Mouse (Mus musculus) adrenal gland, postnatal 36 days (tissue): ENCODE data around the gene Gipc3. TPM values are rescaled to one million over a fixed set of nuclear protein-coding genes. Genes with fewer than 3 reads are reported as not detected.

Experiments
- DNase-seq, 2 experiments: peaks; one replicate each; pipeline ENCODE4 v3.0.0; 2021; ENCODE audit warnings: mixed read lengths in 1 of 2
- long read RNA-seq, 2 experiments: library from polyadenylated mRNA; stranded (forward); transcript quantifications; one replicate each; pipeline ENCODE4 v2.0.0; 2021; ENCODE audit warnings: borderline sequencing depth in 2 of 2
- total RNA-seq, 2 experiments: library from RNA; stranded (reverse); gene quantifications; 2 replicates each; pipeline ENCODE4 v1.2.3; 2021

The Gipc3 gene
- total RNA-seq = 1 to 10 TPM; 3.5 to 7.7 TPM
- long read RNA-seq, experiment 1, partial matches to known transcripts = 0 of 2 reads
- long read RNA-seq, experiment 1, other reads (novel, unspliced or antisense) = 2 of 2 reads
- long read RNA-seq, experiment 2, partial matches to known transcripts = 0 of 1 reads
- long read RNA-seq, experiment 2, other reads (novel, unspliced or antisense) = 1 of 1 reads

DNA sequence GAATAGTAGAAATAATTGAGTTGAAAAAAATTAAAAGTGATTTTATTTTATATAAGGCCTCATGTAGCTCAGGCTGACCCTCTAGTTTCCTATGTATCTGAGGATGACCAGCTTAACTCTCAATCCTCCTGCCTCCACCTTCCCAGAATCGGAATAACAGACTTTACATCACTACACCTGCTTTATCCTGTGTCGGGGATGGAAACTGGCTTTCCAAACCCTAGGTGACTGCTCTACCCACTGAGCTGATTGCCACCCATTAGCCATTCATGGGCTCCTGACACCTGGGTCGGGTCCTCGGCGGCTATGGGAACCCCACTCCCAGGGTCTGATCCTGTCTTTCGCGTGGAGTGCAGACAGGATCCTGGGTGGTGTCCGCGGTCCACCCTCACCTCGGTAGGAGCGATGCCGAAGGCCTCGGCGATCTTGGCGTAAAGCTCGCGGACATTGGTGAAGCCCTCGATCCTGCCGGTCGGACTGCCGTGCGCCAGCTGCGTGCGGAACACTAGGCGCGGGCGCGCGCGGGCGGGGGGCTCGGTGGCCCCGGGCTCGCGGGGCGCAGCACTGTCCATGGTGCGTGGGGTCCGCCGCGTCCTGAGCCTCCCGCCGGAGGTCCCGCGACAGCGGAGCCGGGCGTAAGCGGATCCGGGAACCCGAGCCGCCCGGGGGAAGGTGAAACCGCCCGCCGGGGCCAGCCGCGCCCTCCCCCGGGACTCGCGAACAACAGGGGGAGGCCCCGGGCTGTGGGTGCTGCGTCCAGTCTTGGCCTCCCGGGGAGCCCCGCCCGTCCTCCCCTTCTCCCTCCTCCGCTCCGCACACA lies at the start of gene Gipc3:
TSS of gene Gipc3 (minus strand) at position 581 of the 820 bp plus-strand sequence.
- DNase-seq = peak; percentile 62 to 74

DNA sequence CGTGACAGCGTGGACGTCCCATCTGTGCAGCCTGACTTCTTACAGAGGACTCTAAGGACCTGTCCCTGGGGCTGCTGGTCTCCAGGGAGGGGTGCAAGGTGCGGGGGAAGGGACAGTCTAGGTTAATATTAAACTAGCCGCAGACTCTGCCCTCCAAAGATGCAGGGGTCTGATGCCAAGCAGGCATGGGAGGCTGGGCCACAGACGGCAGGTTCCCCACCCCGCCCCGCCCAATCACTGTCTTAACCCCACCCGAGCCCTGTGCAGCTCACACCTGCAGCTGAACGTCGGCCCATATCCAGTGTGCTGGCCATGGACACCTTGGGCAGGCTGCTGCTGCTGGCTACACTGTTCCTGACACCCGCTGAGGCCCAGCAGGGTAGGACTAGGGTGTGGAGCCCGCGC lies 49.7 kb upstream of the Gipc3 start, which contains the start of gene Smim24:
TSS of gene Smim24 (plus strand) at position 271 of the 405 bp plus-strand sequence.
- no peak for DNase-seq

DNA sequence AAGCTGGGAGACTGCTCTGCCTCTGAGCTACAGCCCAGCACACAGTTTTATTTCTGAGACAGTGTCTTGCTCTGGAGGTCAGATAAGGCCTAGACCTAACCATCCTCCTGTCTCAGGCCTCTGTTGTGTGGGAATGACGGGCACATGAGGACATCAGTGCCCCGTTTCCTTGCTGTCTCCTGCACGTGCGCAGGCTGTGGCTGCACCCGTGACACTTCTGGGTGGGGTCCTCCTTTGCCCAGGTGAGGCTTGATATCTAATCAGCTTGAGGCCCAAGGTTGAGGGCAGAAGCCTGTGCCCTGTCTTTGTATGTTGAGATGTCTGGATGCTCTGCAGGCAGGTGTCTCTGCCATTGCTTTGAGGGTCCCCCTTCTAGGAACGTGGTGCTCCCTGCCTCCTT lies 49.2 kb upstream of the Gipc3 start:
- no peak for DNase-seq

DNA sequence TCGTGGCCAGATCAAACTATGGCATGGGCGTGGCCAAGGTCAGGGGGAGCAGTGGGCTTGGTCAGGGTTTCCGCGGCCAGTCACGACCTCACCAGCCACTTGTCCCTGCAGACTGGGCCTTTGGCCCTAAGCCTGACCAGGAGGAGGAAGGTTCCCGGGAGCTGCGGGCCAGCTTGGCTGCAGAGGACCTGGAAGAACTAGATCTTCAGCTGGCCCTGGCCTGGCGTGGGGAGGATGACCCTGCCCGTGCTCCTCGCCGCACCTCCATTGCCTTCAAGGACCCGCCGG lies 47.6 kb upstream of the Gipc3 start:
- DNase-seq = no peak

DNA sequence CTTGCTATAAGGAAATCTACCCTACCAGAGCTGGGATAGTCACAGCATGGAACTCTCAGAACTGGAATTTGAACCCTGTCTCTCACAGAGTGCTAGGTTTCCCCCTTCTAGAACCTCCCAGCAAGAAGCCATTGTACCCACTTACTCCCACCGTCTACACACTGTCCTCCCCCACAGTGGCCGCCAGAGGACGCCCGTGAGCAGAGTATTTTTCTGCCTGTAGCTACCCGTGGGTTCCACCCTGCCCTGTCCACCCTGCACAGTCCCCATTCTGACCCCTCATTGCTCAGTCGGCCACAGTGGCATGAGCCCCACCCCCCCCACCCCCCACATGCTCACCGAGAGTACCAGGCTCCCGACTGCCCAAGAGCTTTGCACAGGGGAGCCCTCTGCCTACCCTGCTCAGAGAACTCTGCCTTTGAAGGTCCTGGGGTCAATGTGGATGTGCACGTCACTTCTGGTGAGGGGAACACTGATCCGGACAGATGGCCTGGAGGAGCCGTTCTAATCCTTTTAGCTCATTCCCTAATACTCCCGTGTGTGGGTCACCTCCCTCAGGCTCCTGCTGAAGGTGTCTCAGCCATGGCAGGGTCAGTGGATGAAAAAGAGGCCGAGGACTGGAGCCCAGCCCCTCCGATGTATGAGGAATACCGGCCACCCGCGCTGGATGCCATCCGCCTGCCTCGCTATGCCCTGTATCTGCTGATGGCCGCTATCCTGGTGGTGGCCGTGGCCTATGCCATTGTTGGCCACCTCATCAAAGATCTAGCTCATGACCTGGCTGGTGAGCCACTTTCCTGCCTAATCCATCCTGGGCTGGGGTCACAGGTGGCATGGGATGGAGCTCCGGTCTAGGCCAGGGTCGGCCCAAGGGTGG lies 47.0 kb upstream of the Gipc3 start:
- DNase-seq = peak; percentile 82

DNA sequence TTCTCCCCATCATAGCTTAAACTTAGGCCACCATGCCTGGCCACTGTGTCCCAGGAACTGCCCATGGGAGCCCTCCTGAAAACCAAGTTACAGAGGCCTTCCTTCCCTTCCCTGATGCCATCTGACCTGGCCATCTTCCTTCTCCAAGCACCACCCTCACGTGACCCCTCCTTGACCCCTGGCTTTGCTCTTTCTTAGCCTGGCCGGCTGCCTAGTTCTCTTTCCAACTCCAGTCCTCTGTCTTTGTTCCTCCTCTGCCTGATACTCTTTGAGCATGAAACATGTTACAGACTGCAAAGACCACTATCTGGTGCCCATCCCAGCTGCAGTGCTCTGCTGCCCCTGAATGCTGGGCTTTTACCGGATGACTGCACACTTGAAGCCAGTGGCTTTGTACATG lies 46.3 kb upstream of the Gipc3 start:
- peak; percentile 72 to 79 for DNase-seq

DNA sequence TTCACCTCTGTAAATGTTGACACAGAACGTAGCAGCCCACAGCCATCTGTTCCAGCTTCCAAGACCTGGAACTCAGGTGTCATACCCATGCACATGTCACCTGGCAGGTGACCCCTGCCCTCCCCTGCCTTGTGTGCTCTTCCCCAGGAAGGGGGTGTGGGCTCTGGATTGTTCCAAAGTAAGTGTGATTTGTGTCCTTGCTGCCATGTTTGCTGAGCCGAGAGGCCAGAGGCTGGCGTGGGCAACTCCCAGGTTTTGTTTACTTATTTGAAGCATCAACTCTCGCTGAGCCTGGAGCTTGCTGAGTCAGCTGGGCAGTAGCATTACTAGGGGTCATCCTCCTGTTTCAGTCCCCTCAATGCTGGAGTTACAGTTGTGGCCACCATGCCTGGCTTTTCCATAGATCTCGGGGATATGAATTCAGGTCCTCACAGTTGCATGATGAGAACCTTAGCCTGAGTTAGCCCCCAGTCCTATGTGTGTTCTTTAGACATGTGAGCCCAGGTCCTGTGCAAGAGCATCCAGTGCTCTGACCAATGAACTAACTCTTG lies 45.5 kb upstream of the Gipc3 start, which contains the start of gene Gm48552:
TSS of gene Gm48552 (plus strand) at position 501 of the 551 bp plus-strand sequence.
- no peak for DNase-seq

DNA sequence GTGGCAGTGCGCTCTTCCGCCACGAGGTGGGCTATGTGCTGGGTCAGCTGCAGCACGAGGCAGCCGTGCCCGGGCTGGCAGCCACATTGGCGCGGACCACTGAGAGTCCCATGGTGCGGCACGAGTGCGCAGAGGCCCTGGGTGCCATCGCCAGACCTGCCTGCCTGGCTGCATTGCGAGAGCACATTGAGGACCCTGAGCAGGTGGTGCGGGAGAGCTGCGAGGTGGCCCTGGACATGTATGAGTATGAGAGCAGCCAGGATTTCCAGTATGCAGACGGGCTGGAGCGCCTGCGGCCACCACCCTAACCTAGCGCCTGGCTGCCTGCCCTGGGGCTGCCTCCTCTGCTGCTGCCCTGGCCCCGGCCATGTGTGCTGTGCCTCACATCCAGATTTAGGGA lies 44.6 kb upstream of the Gipc3 start:
- no peak for DNase-seq

DNA sequence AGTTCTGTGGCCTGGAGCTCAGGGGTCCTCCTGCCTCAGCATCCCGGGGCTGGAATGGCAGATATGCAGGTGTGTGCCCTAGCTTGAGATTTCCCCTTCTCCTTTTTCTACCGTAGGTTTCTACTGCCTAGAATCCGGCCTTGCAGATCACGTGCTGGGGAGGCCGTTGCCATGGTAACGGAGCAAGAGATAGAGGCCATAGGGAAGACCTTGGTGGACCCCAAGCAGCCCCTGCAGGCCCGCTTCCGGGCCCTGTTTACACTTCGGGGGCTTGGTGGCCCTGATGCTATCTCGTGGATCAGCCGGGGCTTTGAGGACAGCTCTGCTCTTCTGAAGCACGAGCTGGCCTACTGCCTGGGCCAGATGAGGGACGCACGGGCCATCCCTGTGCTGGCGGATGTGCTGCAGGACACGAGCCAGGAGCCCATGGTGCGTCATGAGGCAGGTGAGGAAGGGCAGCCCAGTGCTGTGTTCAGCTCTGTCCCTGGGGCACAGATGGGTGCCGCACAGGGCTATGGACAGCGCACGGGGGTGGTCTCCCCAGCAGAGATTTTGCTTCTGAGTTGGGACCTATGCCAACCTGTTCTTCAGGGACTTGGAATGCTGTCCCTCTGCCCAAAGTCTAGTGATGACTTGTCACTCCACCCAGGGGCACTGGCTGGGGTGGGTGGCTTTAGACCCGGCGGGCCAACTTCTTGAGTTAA lies 42.7 kb upstream of the Gipc3 start:
- DNase-seq = no peak

DNA sequence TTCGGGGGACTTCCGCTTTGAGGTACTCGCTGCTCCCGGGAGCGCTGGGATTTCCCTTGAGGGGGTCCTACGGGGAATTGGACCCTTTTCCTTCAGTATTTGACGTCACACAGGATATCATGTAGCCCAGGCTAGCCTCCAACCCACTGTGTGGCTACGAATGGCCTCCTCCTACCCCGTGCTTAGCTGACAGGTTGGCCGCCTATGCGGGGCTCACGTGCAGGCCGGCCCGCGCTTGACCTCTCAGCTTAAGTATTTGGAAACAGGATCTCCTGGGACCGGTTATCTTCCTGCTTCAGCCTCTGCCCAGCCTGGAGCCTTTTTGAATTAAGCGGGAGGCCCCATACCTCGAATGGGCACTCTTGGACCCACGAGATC lies 41.5 kb upstream of the Gipc3 start:
- DNase-seq = no peak

DNA sequence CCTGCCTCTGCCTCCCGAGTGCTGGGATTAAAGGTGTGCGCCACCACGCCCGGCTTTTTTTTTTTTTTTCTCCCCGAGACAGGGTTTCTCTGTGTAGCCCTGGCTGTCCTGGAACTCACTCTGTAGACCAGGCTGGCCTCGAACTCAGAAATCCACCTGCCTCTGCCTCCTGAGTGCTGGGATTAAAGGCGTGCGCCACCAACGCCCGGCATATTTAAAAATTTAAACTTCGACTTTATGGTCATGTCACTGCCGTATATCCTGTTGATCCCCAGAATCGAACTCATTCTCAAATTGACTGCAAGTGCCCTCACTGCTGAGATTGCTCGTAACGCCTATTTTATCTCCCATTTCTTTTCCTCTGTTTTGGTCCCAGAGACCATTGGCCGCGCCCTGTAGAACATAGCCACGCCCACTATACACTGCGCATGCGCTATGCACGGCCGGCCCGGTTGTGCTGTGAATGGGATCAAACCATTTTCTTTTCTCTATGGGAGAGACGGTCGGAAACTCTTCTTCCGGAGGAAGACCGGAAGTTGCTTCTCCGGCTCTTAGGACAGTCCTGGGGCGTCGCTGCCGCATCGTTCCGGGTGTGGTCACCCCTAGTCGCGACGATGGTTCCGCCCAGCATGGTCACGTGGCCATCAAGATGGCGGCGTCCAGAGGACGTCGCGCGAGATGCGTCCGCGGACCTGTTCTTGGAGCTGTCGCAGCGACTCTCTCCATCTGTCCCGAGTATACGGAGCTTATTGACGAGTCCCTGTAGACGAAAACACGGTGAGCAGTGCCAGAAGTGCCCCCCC lies 40.9 kb upstream of the Gipc3 start, which contains the start of the genes Dohh and Gm48551:
TSS of gene Dohh (plus strand) at position 627 of the 803 bp plus-strand sequence.
TSS of gene Gm48551 (plus strand) at position 665 of the 803 bp plus-strand sequence.
- peak; percentile 98 to 99 for DNase-seq

DNA sequence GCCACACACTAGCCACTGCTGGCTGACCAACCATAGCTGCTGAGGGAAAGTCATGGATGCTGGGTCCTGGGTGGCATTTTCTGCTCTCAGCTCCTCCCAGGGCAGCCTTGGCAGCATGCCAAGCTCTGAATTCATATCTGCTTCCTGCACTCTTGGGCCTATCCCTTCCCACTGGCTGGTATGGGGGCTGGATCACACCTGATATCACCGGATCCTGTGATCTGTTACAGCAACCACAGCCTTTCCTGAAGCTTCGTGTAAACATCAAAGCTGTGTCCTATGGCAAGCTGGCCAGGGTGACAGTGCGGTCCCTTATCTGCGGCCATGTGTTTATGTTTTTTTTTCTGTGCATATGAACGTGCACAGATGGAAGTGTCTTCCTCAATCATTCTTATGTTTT lies 39.0 kb upstream of the Gipc3 start:
- peak; percentile 51 to 61 for DNase-seq

DNA sequence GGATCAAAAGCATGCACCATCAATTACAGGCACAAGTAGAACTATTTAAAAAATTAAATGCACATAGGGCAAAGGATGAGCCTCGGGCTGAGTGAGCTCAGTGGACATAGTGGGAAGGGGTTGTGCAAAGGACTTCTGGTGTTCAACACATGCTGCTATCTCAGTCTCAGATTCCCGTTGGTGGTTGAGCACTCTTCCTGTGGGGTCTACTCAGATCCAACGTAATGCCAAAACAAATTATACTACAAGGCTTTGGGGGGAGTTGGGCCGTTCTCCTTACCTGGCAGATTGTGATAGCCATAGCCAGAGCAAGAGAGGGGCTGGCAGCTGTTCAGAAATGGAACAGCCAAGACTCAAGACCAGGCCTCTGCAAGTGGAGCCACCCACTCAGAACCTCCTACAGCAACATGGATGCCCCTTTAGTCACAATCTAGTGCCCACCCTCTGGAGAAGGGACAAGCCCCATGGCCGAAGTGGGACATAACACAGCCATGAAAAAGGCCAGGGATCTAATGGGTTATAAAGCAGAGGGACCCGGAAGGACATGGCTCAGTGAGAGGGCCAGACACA lies 36.8 kb upstream of the Gipc3 start:
- DNase-seq = no peak

DNA sequence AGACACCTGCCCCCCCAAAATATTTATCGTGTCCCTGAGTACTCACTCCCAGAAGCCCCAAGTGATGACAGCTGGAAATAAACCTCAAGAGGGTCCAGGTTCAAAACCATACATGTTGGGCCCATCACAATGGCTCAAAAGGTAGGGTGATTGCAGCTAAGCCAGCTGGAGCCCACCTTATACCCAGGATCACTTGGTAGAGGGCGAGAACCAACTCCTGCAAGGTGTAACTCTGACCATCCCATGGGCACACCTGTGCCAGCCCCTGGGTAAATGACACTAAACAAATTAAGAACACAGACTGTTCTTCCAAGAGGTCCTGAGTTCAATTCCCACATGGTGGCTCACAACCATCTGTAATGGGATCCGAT lies 36.1 kb upstream of the Gipc3 start:
- no peak for DNase-seq

DNA sequence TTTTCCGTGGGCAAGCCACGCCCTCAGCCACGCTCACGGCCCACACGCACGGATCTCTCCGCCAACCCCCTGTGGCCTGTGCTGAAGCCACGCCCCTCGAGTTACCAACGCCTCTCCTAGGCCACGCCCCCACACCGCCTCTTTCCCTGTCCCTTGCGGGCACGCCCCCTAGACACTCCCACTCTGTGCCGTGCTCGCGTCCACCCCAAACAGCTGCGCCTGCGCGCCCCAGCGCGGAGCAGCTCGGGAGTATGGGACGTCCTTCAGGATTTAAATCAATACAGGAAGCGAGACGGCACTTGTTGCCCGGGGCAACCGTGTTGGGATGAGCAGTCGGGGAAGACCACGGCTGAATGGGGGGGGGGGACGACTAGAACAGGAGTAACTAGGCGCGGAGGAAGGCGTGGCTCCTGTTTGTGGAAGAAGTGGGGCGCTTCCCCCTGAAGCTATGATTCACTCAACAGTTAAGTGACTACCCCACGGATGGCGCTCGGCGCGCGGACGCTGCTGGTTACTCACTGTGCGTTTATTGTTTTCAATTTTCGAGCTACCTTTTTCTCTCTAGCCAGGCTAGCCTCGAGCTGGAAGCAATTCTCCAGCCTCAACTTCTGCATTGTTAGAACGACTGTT lies 35.6 kb upstream of the Gipc3 start:
- peak; percentile 100 for DNase-seq

DNA sequence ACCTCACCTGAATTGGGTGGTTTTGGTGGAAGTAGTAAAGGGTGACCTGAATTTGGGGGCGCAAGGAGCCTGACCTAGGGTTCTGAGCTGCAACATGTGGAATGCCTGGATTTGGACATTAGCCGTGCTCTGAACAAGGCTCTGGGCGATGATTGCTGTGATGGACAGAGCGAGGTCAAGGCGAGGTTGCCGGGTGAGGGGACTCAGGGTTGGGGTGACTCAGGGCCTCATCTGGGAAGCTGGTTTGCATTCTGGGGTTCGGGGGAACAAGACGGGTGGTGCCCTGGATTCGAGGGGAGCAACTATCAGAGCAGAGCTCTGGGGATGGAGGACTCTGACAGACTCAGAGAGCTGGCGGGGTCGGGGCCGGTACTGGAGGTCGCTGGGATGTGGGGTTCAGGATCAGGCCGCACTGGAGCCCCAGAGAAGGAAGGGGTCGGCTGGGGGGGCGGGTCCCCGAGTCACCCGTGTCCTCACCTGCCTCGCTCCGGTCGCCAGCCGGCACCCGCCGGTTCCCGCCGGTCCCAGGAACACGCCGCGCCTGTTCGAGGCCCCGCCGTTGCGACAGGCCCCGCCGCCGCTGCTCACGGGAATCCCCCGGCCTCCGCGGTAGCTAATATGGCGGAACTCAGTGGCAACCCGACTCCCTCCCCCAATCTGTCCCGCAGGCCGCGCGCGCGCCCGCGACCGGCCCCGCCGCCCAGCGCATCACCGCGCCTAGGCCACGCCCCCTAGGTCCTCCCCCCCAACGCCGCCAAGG lies 34.9 kb upstream of the Gipc3 start, which contains the start of gene Fzr1:
TSS of gene Fzr1 (minus strand) at position 724 of the 760 bp plus-strand sequence.
- peak in 1 of 2 experiments; percentile 57 for DNase-seq

DNA sequence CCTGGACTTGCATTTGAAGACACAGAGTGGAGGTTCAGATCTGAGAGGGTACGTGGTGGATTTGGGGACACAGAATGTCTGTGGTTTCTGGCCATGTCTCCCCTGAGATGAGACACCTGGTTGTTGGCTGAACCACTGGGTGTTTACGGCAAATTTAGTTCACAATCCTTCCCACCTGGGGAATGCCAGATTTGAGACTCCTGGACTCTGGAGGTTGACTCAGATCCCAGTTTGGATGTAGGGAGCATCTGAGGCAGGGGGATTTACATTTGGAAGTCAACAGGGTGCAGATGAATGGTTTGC lies 34.2 kb upstream of the Gipc3 start:
- no peak for DNase-seq

DNA sequence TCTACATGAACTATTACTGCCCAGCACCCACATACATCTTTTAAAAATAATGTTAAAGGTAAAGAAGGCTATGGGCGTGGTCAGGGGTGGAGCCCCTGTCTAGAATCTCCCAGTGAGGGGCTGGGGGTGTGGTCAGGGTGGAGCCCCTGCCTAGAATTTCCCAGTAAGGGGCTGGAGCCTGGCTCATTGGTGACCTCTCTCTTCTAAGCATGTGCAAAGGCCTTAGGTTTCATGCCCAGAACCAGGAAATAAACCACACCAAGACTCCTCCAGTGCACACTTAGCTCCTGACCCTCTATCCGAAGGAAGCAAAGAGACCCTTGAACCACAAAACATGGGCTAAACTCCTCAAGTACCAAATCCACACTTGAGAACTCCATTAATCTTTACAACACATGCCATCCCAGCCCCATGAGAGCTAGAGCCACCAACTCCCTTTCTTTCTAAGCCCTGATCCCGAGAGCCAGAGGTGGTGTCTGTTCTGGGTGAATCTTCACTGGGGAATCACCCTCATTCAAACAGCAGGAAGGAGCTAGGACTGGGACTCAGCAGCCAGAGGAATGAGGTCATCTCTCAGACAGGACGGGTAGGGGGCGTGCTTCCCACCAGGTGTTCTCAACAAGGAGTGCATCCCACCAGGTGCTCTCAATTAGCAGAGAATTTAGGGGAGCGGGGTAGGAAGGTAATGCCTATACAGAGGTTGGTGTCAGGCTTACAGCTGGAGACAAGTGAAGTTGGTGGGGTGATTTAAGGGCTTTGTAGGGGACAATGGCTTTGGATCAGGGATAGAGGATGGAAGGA lies 33.7 kb upstream of the Gipc3 start:
- no peak for DNase-seq
